ENCODE assay signal across 12 mouse cellular contexts in genomic region chr17:43573624-43574073, GRCm38 (mm10). TPM values are rescaled to one million over a fixed set of nuclear protein-coding genes. Genes with fewer than 3 reads are reported as not detected.
DNase-seq lines count a peak whose midpoint lies in the region; ATAC-seq and TF ChIP-seq lines count a peak whose summit lies in the region.
"Had no signal": no experiment of that assay in that cellular context is flagged by ENCODE, and none has a peak within 500 bp of the region (broad histone marks: within the 10 kb centered on the region; RNA-seq: fewer than 3 reads in every experiment).

No protein-coding gene starts in this region.

- H3K4me2 ChIP-seq in CH12.LX (ENCODE audit: insufficient read depth, low read depth, poor library complexity, severe bottlenecking) = no peak overlapping the region
- H3K4me2 ChIP-seq in liver, postnatal 0 days (ENCODE audit: low read depth, low read length) = no peak overlapping the region
- H3K4me2 ChIP-seq: limb, embryonic 15.5 days had no signal

- peaks cover 30% of the 10 kb centered on the region for H3K9me3 ChIP-seq in CH12.LX (replicated peaks; ENCODE audit: low read length)
- no peaks in the 10 kb centered on the region for H3K9me3 ChIP-seq in liver, postnatal 0 days (ENCODE audit: low read length)
- H3K9me3 ChIP-seq: limb, embryonic 15.5 days had no signal

- DNase-seq in left cerebral cortex, postnatal 4 days = peak; percentile 33
- no peak for DNase-seq in left cerebral cortex, adult 18-20 months (ENCODE audit: low spot score in 2 of 2)
- peak; percentile 22 for DNase-seq in CH12.LX (ENCODE audit: extremely low read depth)
- peak; percentile 53 for DNase-seq in brain, embryonic 14.5 days (ENCODE audit: low read depth)
- no peak for DNase-seq in liver, postnatal 0 days
- DNase-seq in embryo, embryonic 11 days = no peak
- no peak for DNase-seq in thymus, postnatal 0 days (ENCODE audit: low spot score)
- DNase-seq: adrenal gland, postnatal 25 days; right cerebral cortex, postnatal 25 days; thymus, postnatal 25 days had no signal

- peak; percentile 45 for ATAC-seq in liver, postnatal 0 days

- no peaks in the 10 kb centered on the region for H3K79me2 ChIP-seq in CH12.LX (replicated peaks; ENCODE audit: control insufficient read depth, extremely low read depth, insufficient read depth, poor library complexity, severe bottlenecking)

- TF ChIP-seq RAD21 in CH12.LX (IDR thresholded peaks at IDR 0.05; ENCODE audit: low read depth, low read length) = no peak

- in situ Hi-C loops in CH12.LX (cut with MboI; ENCODE audit: low pct_ligation_motif_present, low pct_unique_long_range_greater_than_20kb, low sequenced_read_pairs) = no loop called here

- no peak for TF ChIP-seq EP300 in CH12.LX (IDR thresholded peaks at IDR 0.05; ENCODE audit: low read length)
- TF ChIP-seq EP300 in liver, postnatal 0 days (IDR thresholded peaks at IDR 0.05; ENCODE audit: low read depth) = no peak

- dilution Hi-C loops in CH12.LX (cut with MboI; ENCODE audit: extremely low pct_ligation_motif_present, extremely low pct_unique_long_range_greater_than_20kb, low sequenced_read_pairs) = no loop called here

- TF ChIP-seq POLR2A in CH12.LX (IDR thresholded peaks at IDR 0.05; ENCODE audit: low read depth, low read length) = no peak
- no peak for TF ChIP-seq POLR2A in brain, embryonic 14.5 days (IDR thresholded peaks at IDR 0.05; ENCODE audit: borderline replicate concordance, extremely low read depth, insufficient read depth, insufficient read length, poor library complexity, severe bottlenecking)

- no peaks in the 10 kb centered on the region for H3K36me3 ChIP-seq in CH12.LX (replicated peaks in 1 of 2; ENCODE audit: control insufficient read depth in 1 of 2, insufficient read depth in 1 of 2, low read length in 1 of 2)
- H3K36me3 ChIP-seq in liver, postnatal 0 days (replicated peaks; ENCODE audit: insufficient read depth, low read length) = no peaks in the 10 kb centered on the region
- H3K36me3 ChIP-seq: limb, embryonic 15.5 days had no signal

- H3K27ac ChIP-seq in CH12.LX (ENCODE audit: insufficient read depth, low read depth) = no peak overlapping the region
- H3K27ac ChIP-seq in liver, postnatal 0 days (ENCODE audit: low read depth) = peak overlapping the region; percentile 61
- H3K27ac ChIP-seq: limb, embryonic 15.5 days had no signal

- H3K4me1 ChIP-seq in CH12.LX (ENCODE audit: control insufficient read depth in 1 of 2, insufficient read depth in 2 of 2) = peaks cover 0 to 10% of the 10 kb centered on the region in 2 experiments; a peak in 1 of 4 replicates
- H3K4me1 ChIP-seq in liver, postnatal 0 days (ENCODE audit: insufficient read depth) = peaks cover 14% of the 10 kb centered on the region; the same call in 1 of the 2 replicates

- no peak overlapping the region for H3K4me3 ChIP-seq in CH12.LX (replicated peaks in 1 of 3; ENCODE audit: low read depth in 2 of 3, low read length in 2 of 3, poor library complexity in 1 of 3)
- H3K4me3 ChIP-seq in liver, postnatal 0 days (ENCODE audit: low read depth, low read length) = no peak overlapping the region
- H3K4me3 ChIP-seq: limb, embryonic 15.5 days had no signal

- intact Hi-C loops in left cerebral cortex, postnatal 4 days (cut with DNase I) = no loop called here

- no peaks in the 10 kb centered on the region for H3K27me3 ChIP-seq in CH12.LX (replicated peaks)
- H3K27me3 ChIP-seq in liver, postnatal 0 days (ENCODE audit: insufficient read depth, low read length) = no peaks in the 10 kb centered on the region
- H3K27me3 ChIP-seq: limb, embryonic 15.5 days had no signal

- 21% methylated on average over 3 of the region's 3 CpGs for WGBS in liver, postnatal 0 days (ENCODE audit: insufficient replicate concordance)

- H3K9ac ChIP-seq in CH12.LX (ENCODE audit: insufficient read depth, low read depth) = no peak overlapping the region
- no peak overlapping the region for H3K9ac ChIP-seq in liver, postnatal 0 days (replicated peaks)
- H3K9ac ChIP-seq: limb, embryonic 15.5 days had no signal

- TF ChIP-seq CTCF in CH12.LX (conservative IDR thresholded peaks at IDR 0.05 in 1 of 2, IDR thresholded peaks at IDR 0.05 in 1 of 2; ENCODE audit: low read depth in 2 of 2, low read length in 2 of 2) = no peak
- no peak for TF ChIP-seq CTCF in brain, embryonic 14.5 days (IDR thresholded peaks at IDR 0.05; ENCODE audit: borderline replicate concordance, extremely low read depth, insufficient read depth, insufficient read length)
- no peak for TF ChIP-seq CTCF in liver, postnatal 0 days (IDR thresholded peaks at IDR 0.05; ENCODE audit: low read depth)

TF ChIP-seq in CH12.LX, 34 proteins besides CTCF, POLR2A, EP300 and RAD21:
- TF ChIP-seq MAZ (IDR thresholded peaks at IDR 0.05; ENCODE audit: low read depth, low read length) (no peak), ETS1 (conservative IDR thresholded peaks at IDR 0.05; ENCODE audit: low read depth, low read length) (no peak), BHLHE40 (IDR thresholded peaks at IDR 0.05; ENCODE audit: low read depth, low read length) (no peak), JUN (IDR thresholded peaks at IDR 0.05; ENCODE audit: insufficient read depth, low read depth, low read length) (no peak), TCF12 (IDR thresholded peaks at IDR 0.05; ENCODE audit: low read depth, low read length) (no peak), MXI1 (IDR thresholded peaks at IDR 0.05; ENCODE audit: low read depth, low read length) (no peak), ZMIZ1 (IDR thresholded peaks at IDR 0.05; ENCODE audit: low read depth, low read length) (no peak), USF2 (conservative IDR thresholded peaks at IDR 0.05; ENCODE audit: low read depth, low read length) (no peak), POLR2AphosphoS2 (IDR thresholded peaks at IDR 0.05; ENCODE audit: low read depth, low read length) (no peak), MEF2A (IDR thresholded peaks at IDR 0.05; ENCODE audit: borderline replicate concordance, low read depth, low read length) (no peak), NRF1 (IDR thresholded peaks at IDR 0.05; ENCODE audit: low read depth, low read length) (no peak), USF1 (IDR thresholded peaks at IDR 0.05; ENCODE audit: low read depth, low read length) (no peak), PAX5 (IDR thresholded peaks at IDR 0.05; ENCODE audit: low read length) (no peak), TBP (conservative IDR thresholded peaks at IDR 0.05; ENCODE audit: low read depth, low read length) (no peak)

RNA-seq across cellular contexts. Expression of gene Pla2g7, which starts 5.8 kb away (rescaled TPM):
- total RNA-seq in left cerebral cortex, postnatal 4 days (2021) = 10 to 100 TPM; 32.5 to 34.1 TPM
- 10 to 100 TPM; 83.5 to 85.2 TPM for total RNA-seq in left cerebral cortex, adult 18-20 months (2021)
- total RNA-seq in CH12.LX (2012; rRNA removed) = not detected in 2 replicates
- 0.14 TPM in 1 of 2 replicates, not detected in the other for total RNA-seq in CH12.LX (2014; rRNA removed)
- 0.27 TPM in 1 of 2 replicates, not detected in the other for polyA plus RNA-seq in CH12.LX (2012; ENCODE audit: insufficient read length, low read depth)
- polyA plus RNA-seq in brain, embryonic 14.5 days (2012; rRNA removed) = 6.4 and 16.5 TPM in 2 replicates
- 57.0 and 61.4 TPM in 2 replicates for polyA plus RNA-seq in liver, postnatal 0 days (2015; fragmentation: Nextera tagmentation; extraction: Ambion mirVana)
- polyA plus RNA-seq in thymus, postnatal 0 days (2015; fragmentation: Nextera tagmentation; extraction: Ambion mirVana) = 8.2 and 8.6 TPM in 2 replicates

RNA-seq across cellular contexts. Expression of gene Ankrd66, which starts 30.2 kb away (rescaled TPM):
- under 1 TPM in 1 of 2 experiments, not detected in 1; 0.58 TPM for total RNA-seq in left cerebral cortex, postnatal 4 days (2021)
- under 1 TPM in 1 of 2 experiments, not detected in 1; 0.35 TPM for total RNA-seq in left cerebral cortex, adult 18-20 months (2021)
- total RNA-seq in CH12.LX (2012; rRNA removed) = not detected in 2 replicates
- not detected in 2 replicates for total RNA-seq in CH12.LX (2014; rRNA removed)
- polyA plus RNA-seq in CH12.LX (2012; ENCODE audit: insufficient read length, low read depth) = not detected in 2 replicates
- polyA plus RNA-seq in brain, embryonic 14.5 days (2012; rRNA removed) = 0.53 and 0.82 TPM in 2 replicates
- 0.11 and 0.23 TPM in 2 replicates for polyA plus RNA-seq in liver, postnatal 0 days (2015; fragmentation: Nextera tagmentation; extraction: Ambion mirVana)
- 0.10 and 0.15 TPM in 2 replicates for polyA plus RNA-seq in thymus, postnatal 0 days (2015; fragmentation: Nextera tagmentation; extraction: Ambion mirVana)
- total RNA-seq: adrenal gland, postnatal 25 days had no signal

RNA-seq across cellular contexts. Expression of gene Tdrd6, which starts 56.5 kb away (rescaled TPM):
- 1 to 10 TPM; 2.1 to 3.3 TPM for total RNA-seq in left cerebral cortex, postnatal 4 days (2021)
- under 1 TPM; 0.56 to 0.84 TPM for total RNA-seq in left cerebral cortex, adult 18-20 months (2021)
- total RNA-seq in CH12.LX (2012; rRNA removed) (not detected in 2 replicates), CH12.LX (2014; rRNA removed) (not detected in 2 replicates)
- polyA plus RNA-seq in CH12.LX (2012; ENCODE audit: insufficient read length, low read depth) = not detected in 2 replicates
- polyA plus RNA-seq in brain, embryonic 14.5 days (2012; rRNA removed) = 0.83 and 1.6 TPM in 2 replicates
- polyA plus RNA-seq in liver, postnatal 0 days (2015; fragmentation: Nextera tagmentation; extraction: Ambion mirVana) = not detected in 2 replicates
- polyA plus RNA-seq in thymus, postnatal 0 days (2015; fragmentation: Nextera tagmentation; extraction: Ambion mirVana) = not detected in 2 replicates
- total RNA-seq: adrenal gland, postnatal 25 days had no signal
- polyA plus RNA-seq: large intestine, adult 2 months had no signal

Comparison
In these comparisons a context has a peak if more than half of its experiments do, and no peak if none do; other contexts are left out.
1. DNase-seq: peak in left cerebral cortex, postnatal 4 days (single experiment), CH12.LX (single experiment) and brain, embryonic 14.5 days (single experiment); none in left cerebral cortex, adult 18-20 months (0 of 2), liver, postnatal 0 days (single experiment), embryo, embryonic 11 days (single experiment) and thymus, postnatal 0 days (single experiment).